Mouse (Mus musculus): ENCODE data around the gene Msi2.
A peak's percentile ranks its signal among the peaks of the same experiment; 100 is the strongest.

The Msi2 gene

GRCm38 (mm10) chr11:88675526-88676353 lies 42.6 kb downstream of the Msi2 start:
- no peak for DNase-seq

GRCm38 (mm10) chr11:88674075-88674474 lies 44.2 kb downstream of the Msi2 start:
- no peak for DNase-seq

DNA sequence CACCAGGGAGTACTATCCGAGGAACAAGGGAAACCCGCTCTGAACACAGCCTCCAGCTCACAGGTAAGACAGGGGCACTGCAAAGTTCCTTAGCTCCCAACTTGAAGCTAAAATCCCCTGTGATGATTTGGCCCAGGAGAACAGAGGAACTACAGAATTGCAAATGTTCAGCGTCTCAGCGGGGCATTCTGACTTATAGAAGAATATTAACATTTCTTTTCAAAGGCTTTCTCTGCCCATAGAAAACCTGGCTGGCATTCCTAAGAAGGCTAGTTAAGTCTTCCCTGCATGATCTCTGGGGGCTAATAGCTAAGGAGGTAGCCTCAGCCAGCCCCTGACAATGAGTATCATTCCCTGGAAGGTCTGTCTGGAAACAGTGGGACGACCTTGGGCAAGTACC lies 47.4 kb downstream of the Msi2 start:
- no peak for DNase-seq

DNA sequence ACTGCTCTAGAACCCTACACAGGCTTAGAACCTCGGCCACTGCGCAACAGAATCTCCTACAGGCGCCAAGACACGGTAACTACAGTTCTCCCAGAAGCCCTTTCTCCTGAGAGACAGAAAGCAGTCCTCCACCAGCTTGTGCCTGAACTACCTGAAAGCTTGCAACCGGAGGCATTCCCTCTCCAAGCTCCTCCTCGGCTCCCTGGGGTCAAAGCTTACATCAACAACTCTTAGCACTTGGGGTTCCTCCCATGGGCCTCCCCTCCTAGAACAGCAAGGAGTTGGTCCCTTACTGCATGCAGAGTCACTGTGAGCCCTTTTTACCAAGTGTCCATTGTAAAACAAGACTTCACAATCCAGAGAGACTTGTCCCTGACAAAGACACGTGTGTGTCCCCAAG lies 49.2 kb downstream of the Msi2 start:
- DNase-seq, result no peak

DNA sequence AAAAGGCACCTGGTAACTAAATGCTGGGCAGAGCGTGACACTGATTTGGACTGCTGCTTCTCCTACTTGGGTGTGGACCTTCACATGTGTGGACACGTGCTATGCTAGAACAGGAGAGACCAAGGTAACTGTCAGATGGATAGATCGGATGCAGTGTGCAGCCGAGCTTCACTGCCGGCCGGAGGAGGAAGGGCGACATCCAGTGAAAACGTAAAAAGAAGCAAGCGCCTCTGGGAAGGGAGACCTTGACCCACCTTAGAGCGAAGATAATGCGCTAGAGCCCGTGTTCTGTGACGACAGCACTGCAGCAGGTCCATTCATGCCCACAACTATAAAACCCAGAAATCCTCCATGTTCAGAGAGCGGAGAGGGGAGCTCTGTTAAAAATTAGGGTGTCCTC lies 50.0 kb downstream of the Msi2 start:
- no peak for DNase-seq

DNA sequence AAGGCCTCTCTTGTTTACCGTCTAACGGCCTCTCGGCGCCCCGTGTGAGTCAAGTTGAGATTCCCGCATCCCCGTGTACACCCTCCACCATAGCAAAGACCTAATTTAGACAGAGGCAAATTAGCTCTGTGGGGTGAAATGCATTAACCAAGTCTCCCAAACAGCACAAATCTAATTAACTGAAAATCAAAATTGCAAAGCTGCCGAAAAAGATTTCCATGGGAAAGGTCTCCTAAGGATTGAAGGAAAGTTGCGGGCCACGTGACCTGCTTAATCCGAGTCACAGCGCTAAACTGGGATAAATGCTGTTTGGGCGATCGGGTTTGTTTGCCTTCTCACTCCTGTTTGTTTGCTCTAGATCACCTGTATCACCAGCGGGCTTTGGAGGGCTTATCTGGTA lies 52.5 kb downstream of the Msi2 start:
- no peak for DNase-seq

DNA sequence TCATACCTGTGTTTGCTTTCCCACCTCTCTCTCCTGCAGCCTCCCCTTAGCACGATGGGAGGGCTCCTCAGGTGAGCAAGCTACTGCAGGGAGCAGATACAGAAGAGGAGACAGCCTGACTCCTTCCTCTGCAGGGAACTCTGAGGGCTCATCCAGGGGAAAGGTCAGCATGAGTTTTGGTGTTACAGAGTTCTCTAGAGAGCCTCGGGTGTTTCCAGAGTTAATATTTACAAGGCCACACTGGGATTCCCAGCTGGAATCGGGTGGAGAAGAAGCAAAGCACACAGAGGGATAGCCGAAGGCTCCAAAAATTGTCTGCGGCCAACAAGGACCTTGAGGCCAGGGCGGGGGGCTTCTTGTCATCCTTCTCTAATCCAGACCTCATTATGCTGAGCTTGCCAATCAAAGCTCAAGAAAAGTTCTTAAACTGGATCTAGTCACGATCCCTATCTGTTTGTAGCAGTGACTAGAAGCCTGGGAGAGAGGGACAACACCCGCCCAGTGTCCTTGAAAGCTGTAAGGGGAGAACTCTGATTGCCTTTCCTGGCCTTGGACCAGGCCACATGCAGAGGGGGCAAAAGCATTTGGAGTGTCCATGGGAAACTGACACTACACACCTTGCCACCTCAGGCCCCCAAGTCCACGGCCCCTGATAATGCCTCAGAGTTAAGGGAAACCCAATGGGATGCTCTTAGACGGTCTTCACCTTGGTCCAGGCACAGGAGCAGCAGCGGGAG lies 56.7 kb downstream of the Msi2 start:
- no peak for DNase-seq

GRCm38 (mm10) chr11:88660404-88660803 lies 57.9 kb downstream of the Msi2 start:
- no peak for DNase-seq

- no peak for DNase-seq
Measured at GRCm38 (mm10) chr11:88658926-88659325, 59.4 kb downstream of the Msi2 start.

DNA sequence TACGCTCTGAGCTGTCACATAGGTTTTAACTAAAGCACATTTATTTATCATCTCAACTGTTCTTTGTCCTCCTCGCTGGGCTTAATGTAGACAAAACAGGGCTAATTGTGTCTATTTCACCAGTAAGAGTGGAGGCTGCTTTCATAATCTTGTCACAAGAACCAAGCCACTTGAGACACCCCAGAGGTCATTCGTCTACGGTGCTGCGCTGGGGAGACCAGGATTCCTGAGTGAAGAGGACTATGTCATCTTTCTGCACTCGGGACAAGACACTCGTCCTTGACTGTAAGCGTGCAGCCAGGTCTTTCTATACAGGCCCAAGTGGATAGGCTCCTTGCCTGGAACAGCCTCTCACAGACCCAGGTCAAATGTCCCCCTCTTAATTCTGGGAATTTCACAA lies 62.5 kb downstream of the Msi2 start:
- DNase-seq, result no peak

GRCm38 (mm10) chr11:88655214-88655566 lies 63.1 kb downstream of the Msi2 start:
- no peak for DNase-seq

- no peak for DNase-seq
Measured at GRCm38 (mm10) chr11:88654391-88655213, 63.7 kb downstream of the Msi2 start.

DNA sequence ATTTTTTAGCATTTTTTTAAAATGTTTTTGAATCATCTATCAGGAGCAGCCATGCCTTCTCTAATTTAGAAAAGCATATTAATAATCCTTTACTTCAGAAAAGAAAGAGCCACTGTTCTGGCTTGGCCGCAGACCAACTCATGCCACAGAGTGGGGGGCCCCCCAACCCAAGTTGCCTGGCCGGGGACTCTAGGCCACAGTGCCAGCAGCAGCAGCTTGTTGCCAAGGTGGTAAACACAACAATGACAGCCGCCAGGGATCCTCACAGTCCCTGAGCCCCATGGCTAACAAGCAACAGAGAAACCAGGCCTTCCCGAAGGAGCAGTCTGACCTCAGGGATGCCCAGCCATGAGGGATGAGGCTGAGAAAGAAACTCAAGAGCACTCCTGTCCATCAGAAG lies 68.0 kb downstream of the Msi2 start:
- DNase-seq, result peak; percentile 25

GRCm38 (mm10) chr11:88649009-88649408 lies 69.3 kb downstream of the Msi2 start:
- DNase-seq, result no peak

DNA sequence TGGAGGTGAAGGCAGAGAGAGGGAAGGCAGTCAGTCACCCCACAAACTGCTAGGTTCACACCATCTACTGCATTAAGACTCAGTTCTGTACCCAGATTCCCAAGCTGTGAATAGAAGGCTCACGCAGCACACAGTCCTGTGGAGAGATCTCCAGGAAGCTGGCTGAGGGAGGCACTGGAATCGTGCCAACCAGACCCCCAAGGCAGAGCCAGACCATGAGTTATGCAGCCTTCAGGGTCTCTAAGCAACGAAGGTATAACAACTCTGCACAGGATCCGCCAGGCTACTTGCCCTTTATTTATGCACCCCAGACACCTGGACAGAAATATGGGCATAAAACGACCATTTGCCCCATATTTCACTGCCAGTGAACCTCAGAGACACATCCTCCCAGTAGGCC lies 69.9 kb downstream of the Msi2 start:
- no peak for DNase-seq

- DNase-seq, result no peak
Measured at GRCm38 (mm10) chr11:88646493-88646892, 71.8 kb downstream of the Msi2 start.

DNA sequence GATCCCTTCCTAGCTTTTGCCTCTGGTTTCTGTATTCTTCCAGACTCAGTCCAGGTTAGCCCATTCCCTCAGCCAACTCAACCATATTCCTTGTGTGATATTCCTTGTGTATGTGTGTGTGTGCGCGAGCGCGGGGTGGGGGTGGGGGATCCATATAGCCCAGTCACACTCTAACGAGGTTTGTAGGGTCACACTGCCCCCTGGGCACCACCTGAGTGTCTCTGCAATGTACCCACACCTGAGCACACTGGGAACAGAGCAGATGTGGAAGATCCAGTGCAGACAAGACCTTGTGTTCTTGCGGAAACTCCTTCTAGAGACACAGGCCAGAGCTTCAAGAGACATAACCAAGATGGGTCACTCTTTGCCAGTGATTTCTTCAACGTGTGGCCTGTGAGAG lies 72.5 kb downstream of the Msi2 start:
- no peak for DNase-seq

DNA sequence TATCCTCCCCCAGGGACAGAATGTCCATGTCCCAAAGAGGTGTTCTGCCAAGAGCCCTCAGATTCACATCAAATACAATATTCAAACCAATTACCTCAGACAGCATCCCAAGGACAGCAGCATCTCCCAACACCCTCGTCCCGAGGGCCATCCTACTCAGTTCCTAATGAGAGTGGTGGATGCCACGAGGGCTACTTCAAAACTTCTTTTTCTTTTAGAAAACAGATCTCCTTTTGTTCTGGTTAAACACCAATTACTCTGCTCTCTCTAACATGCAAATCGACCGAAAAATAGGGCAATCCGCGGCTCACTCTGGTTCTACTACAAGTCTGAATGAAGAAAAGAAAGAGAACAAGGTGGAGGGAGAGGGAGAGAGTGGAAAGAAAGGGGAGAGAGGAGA lies 73.6 kb downstream of the Msi2 start:
- no peak for DNase-seq

DNA sequence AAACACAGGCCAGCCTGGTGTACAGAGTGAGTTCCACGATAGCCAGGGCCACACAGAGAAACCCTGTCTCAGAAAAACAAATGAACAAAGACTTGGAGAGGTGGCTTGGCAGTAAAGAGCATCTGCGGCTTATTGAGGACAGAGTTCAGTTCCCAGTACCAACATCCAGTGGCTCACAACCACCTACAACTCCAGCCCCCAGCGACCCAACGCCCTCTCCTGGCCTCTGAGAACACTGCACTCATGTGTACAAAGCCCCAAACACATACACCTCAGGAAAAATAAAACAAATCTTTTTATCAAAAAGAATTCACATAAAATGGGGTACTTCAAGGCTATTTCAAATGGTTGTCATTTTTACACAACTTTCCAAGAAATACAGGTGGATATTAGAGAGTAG lies 78.5 kb downstream of the Msi2 start:
- no peak for DNase-seq

GRCm38 (mm10) chr11:88638936-88639542 lies 79.3 kb downstream of the Msi2 start:
- no peak for DNase-seq

DNA sequence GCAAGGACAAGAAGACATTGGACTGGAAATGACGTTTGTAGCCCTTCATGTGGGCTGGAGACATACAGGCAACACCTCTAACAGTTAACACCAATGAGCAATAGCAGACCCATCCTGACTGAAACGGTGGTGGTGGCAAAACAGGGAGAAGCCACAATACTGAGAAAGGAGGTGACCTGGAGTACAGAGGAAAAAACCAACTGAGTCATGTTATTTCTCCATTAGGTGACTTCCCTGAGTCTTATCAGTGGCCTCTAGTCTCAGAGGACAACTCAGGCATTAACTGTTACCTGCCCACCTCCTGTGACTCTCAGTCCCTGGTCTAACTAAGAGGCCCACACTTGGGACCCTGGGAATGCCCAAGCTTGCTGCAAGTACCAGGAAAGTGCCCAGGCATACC lies 80.1 kb downstream of the Msi2 start:
- no peak for DNase-seq

DNA sequence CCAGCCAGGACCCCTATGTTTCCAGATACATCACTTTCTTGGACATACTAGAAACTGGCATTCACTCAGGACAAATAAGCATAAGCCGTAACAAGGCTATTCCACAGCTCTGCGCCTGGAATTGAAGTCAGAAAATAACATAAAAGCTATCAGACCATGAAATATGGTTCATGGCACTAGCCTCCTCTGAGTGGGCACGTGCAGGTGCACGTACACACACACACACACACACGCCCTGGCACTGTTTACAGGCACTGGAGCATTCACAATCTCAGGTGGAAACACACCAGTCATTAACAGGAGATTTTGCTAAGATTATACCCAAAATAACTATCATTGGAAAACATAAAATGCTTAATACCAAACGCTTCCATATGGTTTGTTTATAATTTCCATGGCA lies 81.4 kb downstream of the Msi2 start:
- no peak for DNase-seq

- no peak for DNase-seq
Measured at GRCm38 (mm10) chr11:88636319-88636718, 82.0 kb downstream of the Msi2 start.

Measured in right cerebral cortex, postnatal 25 days (tissue).